Mouse (Mus musculus) cerebellum, adult 11-12 months (tissue): Measurements from ENCODE around the gene Fam69a.
"Not testable (repeated sequence)": the region's sequence is repeated elsewhere in the genome, so short reads cannot be mapped to it uniquely, and the experiment has no call there.

Source experiments
- DNase-seq: peaks from one replicate; pipeline ENCODE4 v3.0.0; 2022

Gene Fam69a

DNA sequence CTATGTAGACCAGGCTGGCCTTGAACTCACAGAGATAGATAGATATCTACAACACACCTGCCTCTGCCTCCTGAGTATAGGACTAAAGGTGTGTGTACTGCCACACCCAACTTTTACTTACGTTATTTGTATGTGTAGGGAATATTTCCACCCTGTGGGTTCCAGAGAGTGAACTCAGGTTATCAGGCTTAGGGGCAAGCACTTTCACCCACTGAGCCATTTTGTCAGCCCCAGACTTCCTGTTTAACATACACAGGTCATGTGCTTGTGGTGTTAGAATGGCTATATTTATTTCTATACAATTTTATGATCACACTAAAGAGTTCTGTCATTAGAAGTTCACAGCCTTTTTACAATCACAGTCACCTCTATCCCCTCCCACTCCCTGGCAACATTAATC, 43.9 kb downstream of the Fam69a start:
- no peak for DNase-seq

DNA sequence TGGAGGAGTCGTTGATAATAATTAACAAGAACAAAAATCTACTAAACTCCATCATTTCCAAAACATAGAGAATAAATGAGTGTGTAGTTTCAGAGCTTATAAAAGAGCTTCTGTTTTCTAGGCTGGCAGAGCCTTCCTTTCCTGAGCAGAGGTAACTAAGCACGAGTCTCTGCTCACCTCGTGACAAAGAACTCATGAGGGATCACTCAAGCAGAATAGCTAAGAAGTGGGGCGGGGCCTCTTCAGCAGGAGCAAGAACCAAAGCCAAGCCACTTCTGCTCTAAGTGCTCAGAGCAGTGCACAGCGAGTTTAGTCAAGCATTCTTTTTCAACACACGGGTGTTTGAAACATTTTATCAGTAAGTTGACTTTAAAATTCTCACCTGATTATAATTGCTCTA, 45.7 kb downstream of the Fam69a start:
- no peak for DNase-seq

DNA sequence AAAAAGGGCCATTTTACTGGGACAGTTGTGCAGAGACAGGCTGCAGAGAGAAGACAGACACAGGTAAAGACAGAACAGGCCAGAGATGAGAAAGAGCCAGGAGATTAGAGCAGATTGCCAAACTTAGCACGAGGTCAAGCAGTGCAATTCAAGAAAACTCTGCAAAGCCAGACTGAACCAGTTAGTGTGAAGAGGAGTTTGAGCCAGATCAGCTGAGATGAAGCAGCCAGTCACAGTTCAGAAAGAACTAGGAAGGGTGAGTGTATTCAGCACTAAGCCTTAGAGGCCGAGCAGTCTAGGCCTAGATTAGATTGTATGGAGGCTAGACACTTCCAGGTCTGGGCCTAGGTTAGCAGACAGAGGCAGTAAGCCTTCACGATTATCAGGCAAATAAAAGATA, 47.2 kb downstream of the Fam69a start:
- DNase-seq = no peak

DNA sequence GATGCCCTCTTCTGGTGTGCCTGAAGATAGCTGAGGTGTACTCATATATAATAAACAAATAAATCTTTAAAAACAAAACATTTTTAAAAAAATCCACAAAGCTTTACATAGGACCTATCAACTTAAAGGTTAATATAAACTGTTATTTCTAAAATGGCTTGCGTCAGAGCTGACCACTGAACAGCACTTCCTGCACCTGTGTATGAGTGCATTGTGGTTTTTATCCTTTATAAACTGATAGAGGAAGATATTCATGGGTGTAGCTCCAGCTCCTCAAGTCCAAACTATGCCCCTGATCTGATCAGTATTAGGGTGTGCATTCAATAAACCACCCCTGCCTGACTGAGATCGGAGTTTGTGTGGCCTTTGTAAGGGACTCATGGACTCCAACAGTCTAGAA, 48.0 kb downstream of the Fam69a start:
- no peak for DNase-seq

DNA sequence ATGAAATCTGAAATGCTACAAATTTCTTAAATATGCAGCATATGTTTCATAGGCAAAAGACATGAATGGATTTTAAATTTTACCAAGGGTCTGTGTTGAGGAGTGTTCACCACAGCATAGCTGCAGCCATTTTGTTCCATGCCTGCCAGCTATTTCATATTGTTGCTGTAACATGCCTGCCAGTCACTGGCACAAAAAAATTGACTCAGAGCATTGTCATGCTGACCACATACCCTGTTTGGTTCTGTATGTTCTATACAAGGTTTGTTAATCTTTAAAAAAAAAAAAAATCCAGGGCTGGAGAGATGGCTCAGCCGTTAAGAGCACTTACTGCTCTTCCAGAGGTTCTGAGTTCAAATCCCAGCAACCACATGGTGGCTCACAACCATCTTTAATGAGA, 48.4 kb downstream of the Fam69a start:
- DNase-seq = not testable (repeated sequence)

DNA sequence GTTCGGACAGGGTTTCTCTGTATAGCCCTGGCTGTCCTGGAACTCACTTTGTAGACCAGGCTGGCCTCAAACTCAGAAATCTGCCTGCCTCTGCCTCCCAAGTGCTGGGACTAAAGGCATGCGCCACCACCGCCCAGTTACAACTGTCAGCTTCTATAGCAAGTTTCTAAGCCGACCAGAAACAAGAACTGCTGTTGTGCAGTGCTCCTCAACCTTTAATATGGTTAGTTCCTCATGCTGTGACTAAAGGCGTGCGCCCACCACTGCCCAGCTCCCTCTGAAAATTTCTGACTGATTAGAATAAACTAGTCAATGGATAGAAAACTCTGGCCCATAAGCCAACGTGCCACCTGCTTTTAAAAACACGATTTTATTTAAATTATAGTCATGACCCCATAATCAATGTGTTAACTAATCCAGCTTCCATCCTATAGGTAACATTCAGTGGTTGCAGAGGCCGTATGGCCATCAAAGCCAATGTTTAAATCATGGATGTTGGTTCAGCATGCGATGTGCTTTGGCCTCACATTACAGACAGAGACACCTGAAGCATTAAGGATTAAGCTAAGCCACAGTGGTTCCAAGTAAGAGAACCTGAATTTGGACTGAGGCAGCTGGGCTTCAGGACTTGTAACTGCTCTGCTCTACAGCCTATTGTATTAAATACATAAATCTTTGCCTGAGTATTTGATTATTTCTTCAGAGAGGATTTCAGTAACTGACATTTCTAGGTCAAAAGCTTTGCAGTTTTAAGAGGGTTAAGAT, 50.1 kb downstream of the Fam69a start:
- no peak for DNase-seq

GRCm38 (mm10) chr5:107934770-107935543, 51.9 kb downstream of the Fam69a start:
- DNase-seq = no peak

DNA sequence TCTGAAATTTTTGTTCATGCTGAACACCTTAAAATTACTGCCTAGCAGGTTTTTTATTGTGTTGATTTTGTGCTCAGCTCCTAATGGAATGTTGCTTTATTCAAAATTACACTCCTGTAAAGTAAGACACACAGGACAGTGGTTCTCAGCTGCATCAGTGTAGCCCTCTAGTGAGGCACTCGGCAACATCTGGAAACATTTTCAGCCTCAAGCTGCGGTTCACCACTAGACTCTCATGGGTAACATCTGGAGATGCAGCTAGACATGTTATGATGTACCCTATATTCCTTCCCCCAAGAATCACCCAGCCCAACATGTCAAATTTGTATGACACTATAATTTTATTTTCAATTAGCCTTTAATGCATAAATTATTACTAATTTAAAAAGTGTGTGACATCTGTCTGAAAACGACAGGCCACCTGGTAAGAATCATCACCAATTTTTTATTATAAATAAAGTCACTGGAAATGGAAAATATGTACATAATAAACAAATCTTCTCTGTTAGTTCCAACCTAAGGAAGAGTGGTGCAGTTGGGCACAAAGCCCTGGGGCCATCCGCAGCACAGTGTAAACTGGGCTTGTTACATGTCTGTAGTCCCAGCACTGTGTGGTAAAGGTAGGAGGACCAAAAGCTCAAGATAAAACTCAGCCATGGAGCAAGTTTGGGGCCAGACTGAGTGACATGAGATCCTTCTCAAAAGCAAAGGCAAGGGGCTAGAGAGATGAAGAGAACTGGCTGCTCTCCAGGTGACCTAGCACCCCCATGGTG, 53.5 kb downstream of the Fam69a start:
- peak; percentile 44 for DNase-seq

GRCm38 (mm10) chr5:107932556-107932955, 54.3 kb downstream of the Fam69a start:
- DNase-seq = peak; percentile 83

GRCm38 (mm10) chr5:107926550-107927249, 60.2 kb downstream of the Fam69a start:
- DNase-seq = no peak

- peak; percentile 66 for DNase-seq
Observed at GRCm38 (mm10) chr5:107924564-107924963, 62.3 kb downstream of the Fam69a start.

DNA sequence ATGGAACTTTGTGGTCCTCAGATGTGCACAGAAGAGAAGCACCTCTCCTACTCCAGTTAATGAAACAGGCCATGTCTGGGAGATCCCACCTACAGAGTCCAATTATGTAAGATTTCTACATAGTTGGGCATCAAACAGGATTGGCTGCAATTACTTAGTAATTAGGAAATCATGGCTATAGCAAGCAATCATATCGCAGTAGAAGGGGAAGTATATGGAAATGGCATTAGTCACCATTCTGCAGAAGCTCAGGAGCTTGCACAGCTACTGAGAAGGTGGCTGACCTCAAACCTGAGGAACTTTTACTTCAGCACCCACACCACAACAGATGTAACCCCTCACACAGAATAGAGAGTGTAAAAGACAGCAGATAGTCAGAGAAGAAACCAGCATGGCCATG, 64.0 kb downstream of the Fam69a start:
- DNase-seq = no peak

DNA sequence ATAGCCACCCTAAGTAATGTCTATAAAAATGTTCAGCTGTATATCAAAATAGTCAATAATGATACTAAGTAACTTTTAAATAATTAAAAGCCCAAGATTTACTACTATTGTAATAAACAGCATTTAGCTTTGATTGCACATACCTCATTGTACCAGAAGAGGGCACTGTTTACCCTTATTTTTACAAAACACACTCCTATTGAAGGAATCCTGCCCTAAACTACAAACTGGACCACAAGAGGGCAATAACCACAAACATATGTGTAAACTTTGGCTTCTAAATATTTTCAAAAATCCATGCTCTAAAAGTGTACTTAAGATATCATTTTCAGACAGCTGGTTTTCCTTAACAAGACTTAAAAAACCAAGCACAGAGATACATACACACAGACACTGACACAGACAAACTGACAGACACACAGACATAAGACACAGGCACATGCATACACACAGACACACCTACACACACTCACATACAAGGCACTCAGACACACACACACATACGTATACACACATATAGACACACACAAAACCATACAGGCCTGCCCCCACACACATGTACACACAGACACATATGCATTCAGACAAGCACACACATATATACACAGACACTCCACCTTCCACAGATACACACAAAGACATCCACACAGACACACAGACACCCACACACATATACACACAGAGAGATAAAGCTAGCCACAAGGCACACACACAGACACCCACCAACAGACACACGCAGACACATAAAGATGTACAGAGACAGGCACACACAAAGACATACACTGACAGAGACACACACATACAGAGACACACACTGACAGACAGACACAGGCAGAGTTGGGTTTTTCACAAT, 65.3 kb downstream of the Fam69a start:
- DNase-seq = peak; percentile 37

GRCm38 (mm10) chr5:107915280-107915679, 71.6 kb downstream of the Fam69a start:
- no peak for DNase-seq

- DNase-seq = no peak
Observed at GRCm38 (mm10) chr5:107911012-107911411, 75.9 kb downstream of the Fam69a start.

- no peak for DNase-seq
Observed at GRCm38 (mm10) chr5:107910084-107910616, 76.7 kb downstream of the Fam69a start.

DNA sequence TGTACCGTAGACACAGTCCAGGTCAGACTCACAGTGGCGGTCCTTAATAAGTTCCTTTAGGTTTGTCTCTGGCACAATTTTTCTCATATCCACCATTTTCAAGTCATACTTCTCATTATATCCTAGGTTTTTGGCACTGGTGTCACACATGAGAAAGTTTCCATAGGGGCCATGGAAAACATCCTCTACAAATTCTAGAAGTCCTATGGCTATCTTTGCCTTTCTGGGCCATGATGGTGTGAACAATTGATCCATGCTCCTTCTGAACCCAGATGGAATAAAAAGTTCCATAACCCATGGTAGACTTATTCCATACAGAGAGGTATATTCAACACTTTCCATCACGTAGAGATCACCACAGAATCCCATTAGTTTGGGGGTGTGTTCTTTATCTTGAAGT, 77.2 kb downstream of the Fam69a start:
- DNase-seq = no peak

DNA sequence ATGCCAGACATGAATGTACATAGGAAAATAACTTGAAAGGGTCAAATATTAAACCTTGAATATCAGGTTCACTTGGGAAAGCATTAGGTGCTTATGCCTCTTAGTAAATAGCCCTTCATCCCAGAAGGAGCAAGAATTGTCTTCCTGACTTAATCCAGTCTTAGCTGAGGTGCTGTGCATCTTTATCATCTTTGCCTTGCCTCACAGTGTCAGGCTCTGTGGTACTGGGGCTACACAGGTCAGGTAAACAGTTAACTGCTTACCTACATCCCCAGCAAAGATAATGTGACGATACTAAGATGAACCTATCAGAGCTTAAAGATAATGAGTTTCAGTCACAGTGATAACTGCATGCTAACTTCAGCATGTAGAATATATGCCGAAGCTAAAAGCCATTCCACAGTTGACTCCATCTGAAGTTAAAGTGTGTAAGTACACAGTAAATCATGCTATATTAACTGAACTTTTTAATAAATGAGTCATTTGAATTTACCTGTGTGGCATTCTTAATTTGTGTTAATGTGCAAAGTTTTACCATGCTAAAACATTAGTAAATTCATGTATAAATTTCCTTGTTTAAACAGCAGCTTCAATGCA, 78.3 kb downstream of the Fam69a start:
- DNase-seq = no peak

- DNase-seq = no peak
Observed at GRCm38 (mm10) chr5:107904325-107904724, 82.6 kb downstream of the Fam69a start.

DNA sequence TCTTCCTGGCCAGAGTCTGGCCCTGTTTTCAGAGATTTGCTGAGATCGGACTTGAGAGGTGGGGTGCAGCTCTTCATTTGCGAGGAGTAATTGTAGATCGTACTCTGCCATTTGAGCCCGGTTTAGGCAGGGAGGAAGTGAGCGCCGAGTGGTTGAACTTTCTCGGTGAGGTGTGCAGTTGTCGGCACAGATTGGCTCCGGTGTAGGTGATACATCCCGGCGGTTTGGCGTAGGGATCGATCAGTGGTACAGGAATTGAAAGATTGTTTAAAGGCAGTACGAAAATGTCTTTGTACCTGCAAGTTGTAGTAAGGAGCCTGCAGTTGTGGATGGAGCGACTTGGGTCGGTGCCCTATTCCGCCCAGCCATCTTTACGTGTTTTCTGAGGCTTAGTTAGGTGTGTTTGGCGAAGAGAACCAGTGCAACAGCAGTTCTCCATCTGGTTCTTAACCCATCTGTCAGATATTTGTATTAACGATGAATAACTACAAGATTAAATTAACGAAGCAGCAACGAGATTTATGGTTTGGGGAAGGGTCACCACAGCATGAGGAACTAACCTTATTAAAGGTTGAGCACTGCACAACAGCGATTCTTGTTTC, 85.8 kb downstream of the Fam69a start:
- DNase-seq = no peak
